ENCODE assay signal across 15 mouse cellular contexts in genomic region chr5:37051374-37052100, GRCm38 (mm10). TPM values are rescaled to one million over a fixed set of nuclear protein-coding genes. Genes with fewer than 3 reads are reported as not detected.
DNase-seq lines count a peak whose midpoint lies in the region; ATAC-seq lines count a peak whose summit lies in the region.
"Had no signal": no experiment of that assay in that cellular context is flagged by ENCODE, and none has a peak within 500 bp of the region (broad histone marks: within the 10 kb centered on the region; RNA-seq: fewer than 3 reads in every experiment).

No protein-coding gene starts in this region.

- H3K27me3 ChIP-seq in liver, embryonic 12.5 days (replicated peaks) = peaks cover 4% of the 10 kb centered on the region; the same call in 1 of the 2 replicates
- no peaks in the 10 kb centered on the region for H3K27me3 ChIP-seq in liver, embryonic 11.5 days (replicated peaks; ENCODE audit: control insufficient read depth, insufficient read depth, low read length)
- H3K27me3 ChIP-seq: hindbrain, embryonic 13.5 days; liver, embryonic 15.5 days had no signal

- no peak overlapping the region for H3K27ac ChIP-seq in liver, embryonic 12.5 days
- no peak overlapping the region for H3K27ac ChIP-seq in liver, embryonic 11.5 days (ENCODE audit: low read depth, low read length)
- H3K27ac ChIP-seq: heart, embryonic 10.5 days; hindbrain, embryonic 13.5 days; liver, embryonic 15.5 days had no signal

- H3K4me1 ChIP-seq in liver, embryonic 12.5 days = no peaks in the 10 kb centered on the region
- H3K4me1 ChIP-seq in liver, embryonic 11.5 days (replicated peaks; ENCODE audit: control insufficient read depth, insufficient read depth, low read length) = no peaks in the 10 kb centered on the region

- WGBS in liver, embryonic 12.5 days (ENCODE audit: insufficient replicate concordance) = 48% methylated on average over 16 of the region's 16 CpGs
- 64% methylated on average over 16 of the region's 16 CpGs for WGBS in liver, embryonic 11.5 days

- H3K9ac ChIP-seq in liver, embryonic 12.5 days = no peak overlapping the region
- no peak overlapping the region for H3K9ac ChIP-seq in liver, embryonic 11.5 days (ENCODE audit: low read depth, low read length)
- H3K9ac ChIP-seq: hindbrain, embryonic 13.5 days; liver, embryonic 15.5 days had no signal

- no peak for ATAC-seq in liver, embryonic 12.5 days
- ATAC-seq in liver, embryonic 11.5 days (replicated peaks; ENCODE audit: low FRiP score) = no peak
- peak; percentile 65 for ATAC-seq in inflammation-experienced regulatory T-cells, adult 6 months

- DNase-seq in liver, embryonic 11.5 days (ENCODE audit: low spot score) = no peak
- peak; percentile 72 for DNase-seq in CD4-positive, CD25-positive, alpha-beta regulatory T cell, adult 2 months (ENCODE audit: low read depth, low spot score)
- peak; percentile 77 for DNase-seq in naive thymus-derived CD4-positive, alpha-beta T cell, adult 2 months (ENCODE audit: low read depth)
- DNase-seq in right cerebral cortex, postnatal 25 days = no peak
- DNase-seq in heart, adult 8-10 months (ENCODE audit: low spot score) = no peak
- no peak for DNase-seq in right cerebral cortex, adult 2 months (ENCODE audit: low spot score in 2 of 2)
- DNase-seq: kidney, postnatal 14 days; midbrain, embryonic 14.5 days; spleen, adult 18-20 months had no signal

- no peaks in the 10 kb centered on the region for H3K9me3 ChIP-seq in liver, embryonic 12.5 days (replicated peaks)
- no peaks in the 10 kb centered on the region for H3K9me3 ChIP-seq in liver, embryonic 11.5 days (ENCODE audit: control insufficient read depth, low read length)
- H3K9me3 ChIP-seq: heart, embryonic 10.5 days; hindbrain, embryonic 13.5 days; liver, embryonic 15.5 days had no signal

- 0 out of 2 replicates have a peak overlapping the region, but pooled peaks have one; percentile 4 for H3K4me2 ChIP-seq in liver, embryonic 12.5 days
- no peak overlapping the region for H3K4me2 ChIP-seq in liver, embryonic 11.5 days
- H3K4me2 ChIP-seq: hindbrain, embryonic 13.5 days; liver, embryonic 15.5 days had no signal

- H3K36me3 ChIP-seq in liver, embryonic 12.5 days = no peaks in the 10 kb centered on the region
- no peaks in the 10 kb centered on the region for H3K36me3 ChIP-seq in liver, embryonic 11.5 days (ENCODE audit: control insufficient read depth, insufficient read depth, low read length)
- H3K36me3 ChIP-seq: heart, embryonic 10.5 days; hindbrain, embryonic 13.5 days; liver, embryonic 15.5 days had no signal

- no peak overlapping the region for H3K4me3 ChIP-seq in liver, embryonic 12.5 days
- no peak overlapping the region for H3K4me3 ChIP-seq in liver, embryonic 11.5 days (ENCODE audit: low read depth, low read length)
- H3K4me3 ChIP-seq: heart, embryonic 10.5 days; hindbrain, embryonic 13.5 days; liver, embryonic 15.5 days had no signal

RNA-seq across cellular contexts. Expression of gene Gm1043, which starts 33.6 kb away (rescaled TPM):
- polyA plus RNA-seq in liver, embryonic 12.5 days (2016; fragmentation: Nextera tagmentation; extraction: Ambion mirVana) = not detected in 2 replicates
- not detected in 2 replicates for polyA plus RNA-seq in liver, embryonic 11.5 days (2014; fragmentation: Nextera tagmentation; extraction: Ambion mirVana)
- polyA plus RNA-seq in inflammation-experienced regulatory T-cells, adult 6 months (2017; shearing (Covaris generic)) = 1 to 10 TPM in 2 of 3 experiments, under 1 TPM in 1; 0.30 to 2.4 (median 2.2) TPM
- under 1 TPM in 1 of 4 experiments, not detected in 3; 0.25 TPM for total RNA-seq in heart, adult 8-10 months (2022)
- polyA plus RNA-seq: C2C12; heart, embryonic 10.5 days; liver, embryonic 15.5 days had no signal

Comparison
In these comparisons a context has a peak if more than half of its experiments do, and no peak if none do; other contexts are left out.
1. DNase-seq: peak in CD4-positive, CD25-positive, alpha-beta regulatory T cell, adult 2 months (single experiment) and naive thymus-derived CD4-positive, alpha-beta T cell, adult 2 months (single experiment); none in liver, embryonic 11.5 days (single experiment), right cerebral cortex, postnatal 25 days (single experiment), heart, adult 8-10 months (single experiment) and right cerebral cortex, adult 2 months (0 of 2).